Comparison of ENCODE assay signal across 7 mouse cellular contexts in the genomic region with DNA sequence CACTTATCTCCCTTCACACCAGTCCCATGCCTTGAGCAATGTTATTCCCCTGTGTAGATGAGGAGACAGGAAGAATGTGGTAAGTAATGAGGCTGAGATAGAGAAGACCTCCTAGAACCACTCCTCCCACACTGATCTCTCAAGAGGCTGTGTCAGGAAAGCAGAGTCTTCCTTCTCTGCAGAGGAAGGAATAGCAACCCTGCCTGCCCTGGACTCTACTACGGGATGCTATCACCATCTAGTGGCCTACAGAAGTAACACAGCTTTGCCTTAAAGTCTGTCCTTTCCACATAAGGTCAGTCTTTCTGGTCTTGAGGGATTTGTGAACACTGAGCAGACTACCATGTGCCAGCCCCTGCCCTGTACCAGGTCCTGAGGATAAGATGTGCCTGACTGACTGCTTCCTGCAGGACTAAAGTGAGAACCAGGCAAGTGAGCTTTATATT. TPM values are rescaled to one million over a fixed set of nuclear protein-coding genes. Genes with fewer than 3 reads are reported as not detected.
A peak's percentile ranks its signal among the peaks of the same experiment; 100 is the strongest.
DNase-seq lines count a peak whose midpoint lies in the region; TF ChIP-seq lines count a peak whose summit lies in the region.

No protein-coding gene starts in this region.

- peak; percentile 57 to 90 for DNase-seq in adrenal gland, adult (ENCODE audit: inconsistent age in 2 of 2, low spot score in 1 of 2)
- peak; percentile 59 for DNase-seq in gastrocnemius, adult 2 months
- peak; percentile 78 for DNase-seq in induced T-regulatory cell, adult 2 months (ENCODE audit: low read depth)
- peak; percentile 66 to 75 for DNase-seq in left cerebral cortex, adult 2 months (ENCODE audit: extremely low spot score in 1 of 2, low spot score in 2 of 2)
- DNase-seq in retina, postnatal 1 day, result peak; percentile 81

- no peak overlapping the region for H3K4me3 ChIP-seq in cortical plate, adult 2 months (ENCODE audit: insufficient read depth, low read length)
- no peak overlapping the region for H3K4me3 ChIP-seq in gastrocnemius, adult 2 months
- no peak overlapping the region for H3K4me3 ChIP-seq in left cerebral cortex, adult 2 months
- no peak overlapping the region for H3K4me3 ChIP-seq in macrophage (ENCODE audit: inconsistent target)

- H3K27ac ChIP-seq in cortical plate, adult 2 months (ENCODE audit: insufficient read depth, low read length), result no peak overlapping the region
- no peak overlapping the region for H3K27ac ChIP-seq in gastrocnemius, adult 2 months
- H3K27ac ChIP-seq in left cerebral cortex, adult 2 months, result peak overlapping the region; percentile 63; the same call in 1 of the 2 replicates
- H3K27ac ChIP-seq in macrophage, result peak overlapping the region; percentile 32

- WGBS in macrophage (ENCODE audit: missing documents), result 0% methylated on average over 1 of the region's 1 CpGs

- peaks cover 3% of the 10 kb centered on the region; the same call in 1 of the 2 replicates for H3K4me1 ChIP-seq in cortical plate, adult 2 months (ENCODE audit: control insufficient read depth, insufficient read depth, low read length)

- peaks cover 49% of the 10 kb centered on the region for H3K36me3 ChIP-seq in macrophage (ENCODE audit: inconsistent target)

- intact Hi-C loops in gastrocnemius, adult 2 months (cut with DNase I), result loop anchor here (1.0 to 5.0 kb wide), 3 partner anchors 53 to 335 kb away; no protein-coding TSS in a partner anchor
- intact Hi-C loops in left cerebral cortex, adult 2 months (cut with DNase I), result loop anchor here (1.0 to 2.0 kb wide), 3 partner anchors 53 to 335 kb away; no protein-coding TSS in a partner anchor

- peaks cover under 1% of the 10 kb centered on the region; the same call in 1 of the 2 replicates for H3K79me2 ChIP-seq in macrophage (ENCODE audit: inconsistent target)

- TF ChIP-seq POLR2A in cortical plate, adult 2 months (IDR thresholded peaks at IDR 0.05; ENCODE audit: extremely low read depth, insufficient read depth, low read length), result no peak

- TF ChIP-seq CTCF in cortical plate, adult 2 months (IDR thresholded peaks at IDR 0.05; ENCODE audit: extremely low read depth, insufficient read depth, low read length), result peak; percentile 97
- TF ChIP-seq CTCF in gastrocnemius, adult 2 months (IDR thresholded peaks at IDR 0.05), result peak; percentile 98; the same call in 1 of the 2 replicates
- peak; percentile 95 for TF ChIP-seq CTCF in left cerebral cortex, adult 2 months (IDR thresholded peaks at IDR 0.05)

RNA-seq across cellular contexts. Expression of a gene that starts 21.9 kb away (rescaled TPM):
- 9.7 and 11.1 TPM in 2 replicates for polyA plus RNA-seq in cortical plate, adult 2 months (2012; rRNA removed)
- 1 to 10 TPM; 2.5 to 4.2 TPM for total RNA-seq in gastrocnemius, adult 2 months (2021)
- 10 to 100 TPM; 10.3 to 11.6 TPM for total RNA-seq in left cerebral cortex, adult 2 months (2021)
- 1 to 10 TPM in 17 of 26 experiments, under 1 TPM in 5, not detected in 4; 0.25 to 5.9 (median 2.6) TPM for total RNA-seq in macrophage (2018; cell fraction: chromatin; rRNA removed)
- 1 to 10 TPM; 1.6 to 4.1 (median 3.3) TPM for total RNA-seq in macrophage (2018; cell fraction: cytosol; rRNA removed)
- 1 to 10 TPM in 21 of 26 experiments, under 1 TPM in 4, not detected in 1; 0.35 to 7.6 (median 2.4) TPM for total RNA-seq in macrophage (2018; cell fraction: nucleus; rRNA removed)
- polyA plus RNA-seq in macrophage (2018), result 2.8 to 3.0 TPM (median 2.8 TPM) in 3 replicates

RNA-seq across cellular contexts. Expression of a gene that starts 25.6 kb away (rescaled TPM):
- polyA plus RNA-seq in cortical plate, adult 2 months (2012; rRNA removed), result 2.0 and 2.6 TPM in 2 replicates
- total RNA-seq in gastrocnemius, adult 2 months (2021), result under 1 TPM; 0.36 to 0.50 TPM
- 1 to 10 TPM; 1.6 to 1.8 TPM for total RNA-seq in left cerebral cortex, adult 2 months (2021)
- total RNA-seq in macrophage (2018; cell fraction: chromatin; rRNA removed), result 100 to 1,000 TPM in 14 of 26 experiments, 10 to 100 TPM in 12; 12.9 to 225 (median 103) TPM
- total RNA-seq in macrophage (2018; cell fraction: cytosol; rRNA removed), result 100 to 1,000 TPM in 25 of 26 experiments, 10 to 100 TPM in 1; 88.2 to 231 (median 137) TPM
- 100 to 1,000 TPM in 24 of 26 experiments, 10 to 100 TPM in 2; 31.0 to 338 (median 177) TPM for total RNA-seq in macrophage (2018; cell fraction: nucleus; rRNA removed)
- 136 to 253 TPM (median 157 TPM) in 3 replicates for polyA plus RNA-seq in macrophage (2018)

Comparison
In these comparisons a context has a peak if more than half of its experiments do, and no peak if none do; other contexts are left out.
1. H3K27ac ChIP-seq: peak in left cerebral cortex, adult 2 months (single experiment) and macrophage (single experiment); none in cortical plate, adult 2 months (single experiment) and gastrocnemius, adult 2 months (single experiment).
2. Peak in every context shown above with its lines, with median percentiles within 50 percentile points of each other: DNase-seq and CTCF ChIP-seq.